In genomic region chr4:140330138-140330537, GRCm38 (mm10) we compare ENCODE assay signal across 22 mouse cellular contexts.
"Had no signal": no experiment of that assay in that cellular context is flagged by ENCODE, and none has a peak within 500 bp of the region (broad histone marks: within the 10 kb centered on the region; RNA-seq: fewer than 3 reads in every experiment).

No protein-coding gene starts in this region.

- H3K4me2 ChIP-seq: limb, embryonic 12.5 days; limb, embryonic 15.5 days; liver, embryonic 11.5 days; lung, embryonic 15.5 days; midbrain, embryonic 13.5 days had no signal

- H3K4me3 ChIP-seq: limb, embryonic 12.5 days; limb, embryonic 15.5 days; lung, embryonic 15.5 days; midbrain, embryonic 10.5 days; midbrain, embryonic 13.5 days; myocyte had no signal

- H3K9ac ChIP-seq: limb, embryonic 12.5 days; limb, embryonic 15.5 days; liver, embryonic 14.5 days; lung, embryonic 15.5 days; midbrain, embryonic 13.5 days had no signal

- DNase-seq: kidney, adult 2 months; kidney, postnatal 10 days; kidney, postnatal 36 days; layer of hippocampus, postnatal 36 days; left cerebral cortex, postnatal 4 days; lung, adult 18-20 months; lung, postnatal 10 days; lung, postnatal 36 days; right cerebral cortex, postnatal 4 days; thymus, adult 2 months; thymus, postnatal 25 days had no signal

- ATAC-seq: midbrain, embryonic 13.5 days; midbrain, embryonic 16.5 days had no signal

- H3K27me3 ChIP-seq: limb, embryonic 12.5 days; limb, embryonic 15.5 days; lung, embryonic 15.5 days; megakaryocyte, embryonic 14.5 days; midbrain, embryonic 13.5 days had no signal

- H3K9me3 ChIP-seq: limb, embryonic 12.5 days; limb, embryonic 15.5 days; lung, embryonic 15.5 days; midbrain, embryonic 10.5 days; midbrain, embryonic 13.5 days had no signal

- H3K4me1 ChIP-seq: limb, embryonic 12.5 days; limb, embryonic 15.5 days; lung, embryonic 15.5 days; megakaryocyte, embryonic 14.5 days; midbrain, embryonic 13.5 days had no signal

- H3K27ac ChIP-seq: limb, embryonic 12.5 days; limb, embryonic 15.5 days; liver, embryonic 14.5 days; lung, embryonic 15.5 days; midbrain, embryonic 10.5 days; midbrain, embryonic 13.5 days; stomach, postnatal 0 days had no signal

- H3K36me3 ChIP-seq: limb, embryonic 12.5 days; limb, embryonic 15.5 days; lung, embryonic 15.5 days; midbrain, embryonic 10.5 days; midbrain, embryonic 13.5 days had no signal
